Mouse (Mus musculus): Measurements from ENCODE around the gene Gimap9. TPM values are rescaled to one million over a fixed set of nuclear protein-coding genes. Genes with fewer than 3 reads are reported as not detected.

Gene Gimap9
- polyA plus RNA-seq, 1 experiment from 2014 or later, result 1.7 TPM

Other genes with a start within 250 kb of the Gimap9 start
- 19.9 and 22.9 TPM in 2 replicates for gene Zfp467, start 230.3 kb upstream of the Gimap9 start, polyA plus RNA-seq (2016; fragmentation: Nextera tagmentation; extraction: Ambion mirVana)
- 0.10 and 0.22 TPM in 2 replicates for gene Sspo, start 227.9 kb upstream of the Gimap9 start, polyA plus RNA-seq (2016; fragmentation: Nextera tagmentation; extraction: Ambion mirVana)
- gene Atp6v0e2, start 138.5 kb upstream of the Gimap9 start, polyA plus RNA-seq (2016; fragmentation: Nextera tagmentation; extraction: Ambion mirVana), result 85.7 and 89.9 TPM in 2 replicates
- gene Lrrc61, start 121.3 kb upstream of the Gimap9 start, polyA plus RNA-seq (2016; fragmentation: Nextera tagmentation; extraction: Ambion mirVana), result 18.1 and 22.3 TPM in 2 replicates
- gene Rarres2, start 103.3 kb upstream of the Gimap9 start, polyA plus RNA-seq (2016; fragmentation: Nextera tagmentation; extraction: Ambion mirVana), result 1.7 and 3.1 TPM in 2 replicates
- not detected in 2 replicates for gene Gm45021, start 86.5 kb upstream of the Gimap9 start, polyA plus RNA-seq (2016; fragmentation: Nextera tagmentation; extraction: Ambion mirVana)
- gene Repin1, start 82.2 kb upstream of the Gimap9 start, polyA plus RNA-seq (2016; fragmentation: Nextera tagmentation; extraction: Ambion mirVana), result 50.1 and 54.1 TPM in 2 replicates
- 0.65 TPM in 1 of 2 replicates, not detected in the other for gene Gm44965, start 82.2 kb upstream of the Gimap9 start, polyA plus RNA-seq (2016; fragmentation: Nextera tagmentation; extraction: Ambion mirVana)
- 13.3 and 15.7 TPM in 2 replicates for gene Zfp775, start 74.1 kb upstream of the Gimap9 start, polyA plus RNA-seq (2016; fragmentation: Nextera tagmentation; extraction: Ambion mirVana)
- gene AI854703, start 49.4 kb upstream of the Gimap9 start, polyA plus RNA-seq (2016; fragmentation: Nextera tagmentation; extraction: Ambion mirVana), result 1.4 and 1.5 TPM in 2 replicates
- gene Gimap8, start 28.9 kb upstream of the Gimap9 start, polyA plus RNA-seq (2016; fragmentation: Nextera tagmentation; extraction: Ambion mirVana), result 0.45 and 0.77 TPM in 2 replicates
- 2.3 and 3.0 TPM in 2 replicates for gene Gimap4, start 8.4 kb downstream of the Gimap9 start, polyA plus RNA-seq (2016; fragmentation: Nextera tagmentation; extraction: Ambion mirVana)
- 5.7 and 6.9 TPM in 2 replicates for gene Gimap6, start 32.1 kb downstream of the Gimap9 start, polyA plus RNA-seq (2016; fragmentation: Nextera tagmentation; extraction: Ambion mirVana)
- gene Gm28053, start 42.5 kb downstream of the Gimap9 start, polyA plus RNA-seq (2016; fragmentation: Nextera tagmentation; extraction: Ambion mirVana), result not detected in 2 replicates
- gene Gimap7, start 42.5 kb downstream of the Gimap9 start, polyA plus RNA-seq (2016; fragmentation: Nextera tagmentation; extraction: Ambion mirVana), result not detected in 2 replicates
- gene Gimap1, start 62.9 kb downstream of the Gimap9 start, polyA plus RNA-seq (2016; fragmentation: Nextera tagmentation; extraction: Ambion mirVana), result 5.0 and 5.5 TPM in 2 replicates
- 0.87 and 0.97 TPM in 2 replicates for gene Gimap5, start 70.1 kb downstream of the Gimap9 start, polyA plus RNA-seq (2016; fragmentation: Nextera tagmentation; extraction: Ambion mirVana)
- gene Gimap3, start 94.7 kb downstream of the Gimap9 start, polyA plus RNA-seq (2016; fragmentation: Nextera tagmentation; extraction: Ambion mirVana), result not detected in 2 replicates
- gene Tmem176a, start 164.8 kb downstream of the Gimap9 start, polyA plus RNA-seq (2016; fragmentation: Nextera tagmentation; extraction: Ambion mirVana), result 18.5 and 18.6 TPM in 2 replicates
- 64.5 and 86.7 TPM in 2 replicates for gene Tmem176b, start 165.4 kb downstream of the Gimap9 start, polyA plus RNA-seq (2016; fragmentation: Nextera tagmentation; extraction: Ambion mirVana)
- gene Aoc1, start 196.8 kb downstream of the Gimap9 start, polyA plus RNA-seq (2016; fragmentation: Nextera tagmentation; extraction: Ambion mirVana), result not detected in 2 replicates

Measured in midbrain, embryonic 12.5 days (tissue).